Mouse (Mus musculus): ENCODE results near the gene Clca4b. TPM values are rescaled to one million over a fixed set of nuclear protein-coding genes. Genes with fewer than 3 reads are reported as not detected.
A peak's percentile ranks its signal among the peaks of the same experiment; 100 is the strongest.

The Clca4b gene
- 5.9 and 6.9 TPM in 2 replicates for polyA plus RNA-seq (2015; fragmentation: Nextera tagmentation; extraction: Ambion mirVana)

GRCm38 (mm10) chr3:144932335-144932734, at the start of gene Clca4b:
TSS of gene Clca4b (minus strand) at chr3:144932529.
- H3K9ac ChIP-seq (ENCODE audit: low read length): no peak within 1 kb of the TSS
- ATAC-seq (ENCODE audit: insufficient read depth, low FRiP score): no peak
- H3K27me3 ChIP-seq (ENCODE audit: control insufficient read depth, insufficient read depth, low read length): no peaks in the 10 kb centered on the region
- no peak within 1 kb of the TSS for H3K4me3 ChIP-seq (replicated peaks; ENCODE audit: low read length)
- no peaks in the 10 kb centered on the region for H3K9me3 ChIP-seq (replicated peaks; ENCODE audit: control insufficient read depth, low read length)
- H3K27ac ChIP-seq (ENCODE audit: low read length): no peak within 1 kb of the TSS
- no peaks in the 10 kb centered on the region for H3K36me3 ChIP-seq (ENCODE audit: control insufficient read depth, insufficient read depth, low read length)
- no peak within 1 kb of the TSS for H3K4me2 ChIP-seq (ENCODE audit: low read depth, low read length)
- no peaks in the 10 kb centered on the region for H3K4me1 ChIP-seq (ENCODE audit: control insufficient read depth, insufficient read depth, low read length)

GRCm38 (mm10) chr3:144980551-144980950, 48.2 kb upstream of the Clca4b start:
- WGBS: 82% methylated on average over 6 of the region's 6 CpGs
- H3K9me3 ChIP-seq (replicated peaks; ENCODE audit: control insufficient read depth, low read length): no peaks in the 10 kb centered on the region
- ATAC-seq (ENCODE audit: insufficient read depth, low FRiP score): no peak
- H3K9ac ChIP-seq (ENCODE audit: low read length): no peak overlapping the region
- H3K27me3 ChIP-seq (ENCODE audit: control insufficient read depth, insufficient read depth, low read length): no peaks in the 10 kb centered on the region
- H3K27ac ChIP-seq (ENCODE audit: low read length): no peak overlapping the region
- no peak overlapping the region for H3K4me2 ChIP-seq (ENCODE audit: low read depth, low read length)
- no peaks in the 10 kb centered on the region for H3K4me1 ChIP-seq (ENCODE audit: control insufficient read depth, insufficient read depth, low read length)
- no peak overlapping the region for H3K4me3 ChIP-seq (replicated peaks; ENCODE audit: low read length)
- no peaks in the 10 kb centered on the region for H3K36me3 ChIP-seq (ENCODE audit: control insufficient read depth, insufficient read depth, low read length)

- Histone ChIP-seq H3K9ac (ENCODE audit: low read length) (no peak overlapping the region), H3K27me3 (ENCODE audit: control insufficient read depth, insufficient read depth, low read length) (no peaks in the 10 kb centered on the region), H3K4me2 (ENCODE audit: low read depth, low read length) (no peak overlapping the region), H3K4me1 (ENCODE audit: control insufficient read depth, insufficient read depth, low read length) (no peaks in the 10 kb centered on the region), H3K4me3 (replicated peaks; ENCODE audit: low read length) (no peak overlapping the region), H3K9me3 (replicated peaks; ENCODE audit: control insufficient read depth, low read length) (no peaks in the 10 kb centered on the region), H3K27ac (ENCODE audit: low read length) (no peak overlapping the region), H3K36me3 (ENCODE audit: control insufficient read depth, insufficient read depth, low read length) (no peaks in the 10 kb centered on the region)
- WGBS: 52% methylated on average over 4 of the region's 4 CpGs
- ATAC-seq (ENCODE audit: insufficient read depth, low FRiP score): no peak
Observed at GRCm38 (mm10) chr3:144977631-144978030, 45.3 kb upstream of the Clca4b start.

GRCm38 (mm10) chr3:144976091-144976490, 43.8 kb upstream of the Clca4b start:
- Histone ChIP-seq H3K9ac (ENCODE audit: low read length) (no peak overlapping the region), H3K4me3 (replicated peaks; ENCODE audit: low read length) (no peak overlapping the region), H3K36me3 (ENCODE audit: control insufficient read depth, insufficient read depth, low read length) (no peaks in the 10 kb centered on the region), H3K4me2 (ENCODE audit: low read depth, low read length) (no peak overlapping the region), H3K27ac (ENCODE audit: low read length) (no peak overlapping the region), H3K9me3 (replicated peaks; ENCODE audit: control insufficient read depth, low read length) (no peaks in the 10 kb centered on the region), H3K4me1 (ENCODE audit: control insufficient read depth, insufficient read depth, low read length) (no peaks in the 10 kb centered on the region), H3K27me3 (ENCODE audit: control insufficient read depth, insufficient read depth, low read length) (no peaks in the 10 kb centered on the region)
- ATAC-seq (ENCODE audit: insufficient read depth, low FRiP score): no peak
- WGBS: 68% methylated on average over 1 of the region's 1 CpGs

- no peak within 1 kb of the TSS for H3K4me3 ChIP-seq (replicated peaks; ENCODE audit: low read length)
- no peak within 1 kb of the TSS for H3K4me2 ChIP-seq (ENCODE audit: low read depth, low read length)
- H3K9ac ChIP-seq (ENCODE audit: low read length): no peak within 1 kb of the TSS
- H3K27ac ChIP-seq (ENCODE audit: low read length): no peak within 1 kb of the TSS
- no peaks in the 10 kb centered on the region for H3K36me3 ChIP-seq (ENCODE audit: control insufficient read depth, insufficient read depth, low read length)
- H3K4me1 ChIP-seq (ENCODE audit: control insufficient read depth, insufficient read depth, low read length): no peaks in the 10 kb centered on the region
- H3K27me3 ChIP-seq (ENCODE audit: control insufficient read depth, insufficient read depth, low read length): no peaks in the 10 kb centered on the region
- ATAC-seq (ENCODE audit: insufficient read depth, low FRiP score): no peak
- no peaks in the 10 kb centered on the region for H3K9me3 ChIP-seq (replicated peaks; ENCODE audit: control insufficient read depth, low read length)
Observed at GRCm38 (mm10) chr3:144974945-144975344, 42.6 kb upstream of the Clca4b start, which contains the start of gene Clca4a. TSS of gene Clca4a (minus strand) at chr3:144975045.

- Histone ChIP-seq H3K4me2 (ENCODE audit: low read depth, low read length) (no peak overlapping the region), H3K27me3 (ENCODE audit: control insufficient read depth, insufficient read depth, low read length) (no peaks in the 10 kb centered on the region), H3K9ac (ENCODE audit: low read length) (no peak overlapping the region), H3K4me1 (ENCODE audit: control insufficient read depth, insufficient read depth, low read length) (no peaks in the 10 kb centered on the region), H3K36me3 (ENCODE audit: control insufficient read depth, insufficient read depth, low read length) (no peaks in the 10 kb centered on the region), H3K9me3 (replicated peaks; ENCODE audit: control insufficient read depth, low read length) (no peaks in the 10 kb centered on the region), H3K27ac (ENCODE audit: low read length) (no peak overlapping the region), H3K4me3 (replicated peaks; ENCODE audit: low read length) (no peak overlapping the region)
- WGBS: 74% methylated on average over 9 of the region's 9 CpGs
- peak; percentile 71 for ATAC-seq (ENCODE audit: insufficient read depth, low FRiP score)
Observed at GRCm38 (mm10) chr3:144971553-144972270, 39.4 kb upstream of the Clca4b start.

GRCm38 (mm10) chr3:144969755-144970154, 37.4 kb upstream of the Clca4b start:
- Histone ChIP-seq H3K27ac (ENCODE audit: low read length) (no peak overlapping the region), H3K4me3 (replicated peaks; ENCODE audit: low read length) (no peak overlapping the region), H3K9me3 (replicated peaks; ENCODE audit: control insufficient read depth, low read length) (no peaks in the 10 kb centered on the region), H3K27me3 (ENCODE audit: control insufficient read depth, insufficient read depth, low read length) (no peaks in the 10 kb centered on the region), H3K9ac (ENCODE audit: low read length) (no peak overlapping the region), H3K4me2 (ENCODE audit: low read depth, low read length) (no peak overlapping the region), H3K36me3 (ENCODE audit: control insufficient read depth, insufficient read depth, low read length) (no peaks in the 10 kb centered on the region), H3K4me1 (ENCODE audit: control insufficient read depth, insufficient read depth, low read length) (no peaks in the 10 kb centered on the region)
- ATAC-seq (ENCODE audit: insufficient read depth, low FRiP score): no peak
- WGBS: 74% methylated on average over 1 of the region's 1 CpGs

- no peak overlapping the region for H3K9ac ChIP-seq (ENCODE audit: low read length)
- H3K27me3 ChIP-seq (ENCODE audit: control insufficient read depth, insufficient read depth, low read length): no peaks in the 10 kb centered on the region
- no peak overlapping the region for H3K4me2 ChIP-seq (ENCODE audit: low read depth, low read length)
- ATAC-seq (ENCODE audit: insufficient read depth, low FRiP score): no peak
- H3K4me1 ChIP-seq (ENCODE audit: control insufficient read depth, insufficient read depth, low read length): no peaks in the 10 kb centered on the region
- H3K27ac ChIP-seq (ENCODE audit: low read length): no peak overlapping the region
- WGBS: 48% methylated on average over 4 of the region's 4 CpGs
- H3K4me3 ChIP-seq (replicated peaks; ENCODE audit: low read length): no peak overlapping the region
- no peaks in the 10 kb centered on the region for H3K36me3 ChIP-seq (ENCODE audit: control insufficient read depth, insufficient read depth, low read length)
- H3K9me3 ChIP-seq (replicated peaks; ENCODE audit: control insufficient read depth, low read length): no peaks in the 10 kb centered on the region
Observed at GRCm38 (mm10) chr3:144966074-144966473, 33.7 kb upstream of the Clca4b start.

- H3K4me2 ChIP-seq (ENCODE audit: low read depth, low read length): no peak overlapping the region
- WGBS: 55% methylated on average over 4 of the region's 4 CpGs
- no peak for ATAC-seq (ENCODE audit: insufficient read depth, low FRiP score)
- H3K9me3 ChIP-seq (replicated peaks; ENCODE audit: control insufficient read depth, low read length): no peaks in the 10 kb centered on the region
- H3K27me3 ChIP-seq (ENCODE audit: control insufficient read depth, insufficient read depth, low read length): no peaks in the 10 kb centered on the region
- no peak overlapping the region for H3K27ac ChIP-seq (ENCODE audit: low read length)
- no peak overlapping the region for H3K4me3 ChIP-seq (replicated peaks; ENCODE audit: low read length)
- no peak overlapping the region for H3K9ac ChIP-seq (ENCODE audit: low read length)
- no peaks in the 10 kb centered on the region for H3K36me3 ChIP-seq (ENCODE audit: control insufficient read depth, insufficient read depth, low read length)
- H3K4me1 ChIP-seq (ENCODE audit: control insufficient read depth, insufficient read depth, low read length): no peaks in the 10 kb centered on the region
Observed at GRCm38 (mm10) chr3:144950829-144951228, 18.5 kb upstream of the Clca4b start.

Measured in stomach, embryonic 16.5 days (tissue).